ENCODE assay signal across 8 mouse cellular contexts in genomic region chr10:97436662-97437061, GRCm38 (mm10). TPM values are rescaled to one million over a fixed set of nuclear protein-coding genes. Genes with fewer than 3 reads are reported as not detected.
DNase-seq lines count a peak whose midpoint lies in the region; ATAC-seq lines count a peak whose summit lies in the region.
"Had no signal": no experiment of that assay in that cellular context is flagged by ENCODE, and none has a peak within 500 bp of the region (broad histone marks: within the 10 kb centered on the region; RNA-seq: fewer than 3 reads in every experiment).

No protein-coding gene starts in this region.

- no peaks in the 10 kb centered on the region for H3K36me3 ChIP-seq in liver, embryonic 11.5 days (ENCODE audit: control insufficient read depth, insufficient read depth, low read length)
- no peaks in the 10 kb centered on the region for H3K36me3 ChIP-seq in hindbrain, embryonic 14.5 days (replicated peaks; ENCODE audit: control insufficient read depth, insufficient read depth)
- H3K36me3 ChIP-seq: hindbrain, embryonic 15.5 days had no signal

- H3K4me1 ChIP-seq in liver, embryonic 11.5 days (replicated peaks; ENCODE audit: control insufficient read depth, insufficient read depth, low read length): no peaks in the 10 kb centered on the region
- no peaks in the 10 kb centered on the region for H3K4me1 ChIP-seq in hindbrain, embryonic 14.5 days (replicated peaks; ENCODE audit: control insufficient read depth, insufficient read depth, low read length)
- H3K4me1 ChIP-seq: hindbrain, embryonic 15.5 days had no signal

- peak; percentile 21 to 39 for DNase-seq in layer of hippocampus, adult 8-10 months (ENCODE audit: low spot score in 2 of 2)
- no peak for DNase-seq in layer of hippocampus, postnatal 14 days (ENCODE audit: low spot score in 2 of 2)
- peak; percentile 6 for DNase-seq in forelimb bud, embryonic 11.5 days (ENCODE audit: low read depth, low spot score)
- DNase-seq in left cerebral cortex, adult 9 months (ENCODE audit: low spot score in 2 of 2): peak; percentile 3 to 54
- DNase-seq in right cerebral cortex, postnatal 36 days (ENCODE audit: low spot score in 2 of 2): peak; percentile 36 to 40
- DNase-seq in liver, embryonic 11.5 days (ENCODE audit: low spot score): no peak
- no peak for DNase-seq in hindbrain, embryonic 14.5 days (ENCODE audit: low spot score)

- no peak overlapping the region for H3K9ac ChIP-seq in liver, embryonic 11.5 days (ENCODE audit: low read depth, low read length)
- no peak overlapping the region for H3K9ac ChIP-seq in hindbrain, embryonic 14.5 days
- H3K9ac ChIP-seq: hindbrain, embryonic 15.5 days had no signal

- ATAC-seq in liver, embryonic 11.5 days (replicated peaks; ENCODE audit: low FRiP score): no peak
- no peak for ATAC-seq in hindbrain, embryonic 14.5 days (ENCODE audit: low FRiP score)

- H3K4me3 ChIP-seq in liver, embryonic 11.5 days (ENCODE audit: low read depth, low read length): no peak overlapping the region
- no peak overlapping the region for H3K4me3 ChIP-seq in hindbrain, embryonic 14.5 days (replicated peaks; ENCODE audit: low read length)
- H3K4me3 ChIP-seq: hindbrain, embryonic 15.5 days had no signal

- H3K9me3 ChIP-seq in liver, embryonic 11.5 days (ENCODE audit: control insufficient read depth, low read length): no peaks in the 10 kb centered on the region
- no peaks in the 10 kb centered on the region for H3K9me3 ChIP-seq in hindbrain, embryonic 14.5 days (ENCODE audit: control insufficient read depth, low read length)
- H3K9me3 ChIP-seq: hindbrain, embryonic 15.5 days had no signal

- no peaks in the 10 kb centered on the region for H3K27me3 ChIP-seq in liver, embryonic 11.5 days (replicated peaks; ENCODE audit: control insufficient read depth, insufficient read depth, low read length)
- no peaks in the 10 kb centered on the region for H3K27me3 ChIP-seq in hindbrain, embryonic 14.5 days (ENCODE audit: control insufficient read depth, insufficient read depth, low read length)
- H3K27me3 ChIP-seq: hindbrain, embryonic 15.5 days had no signal

- 75% methylated on average over 5 of the region's 5 CpGs for WGBS in liver, embryonic 11.5 days
- 91% methylated on average over 5 of the region's 5 CpGs for WGBS in hindbrain, embryonic 14.5 days

- no peak overlapping the region for H3K27ac ChIP-seq in liver, embryonic 11.5 days (ENCODE audit: low read depth, low read length)
- no peak overlapping the region for H3K27ac ChIP-seq in hindbrain, embryonic 14.5 days
- H3K27ac ChIP-seq: hindbrain, embryonic 15.5 days had no signal

- no peak overlapping the region for H3K4me2 ChIP-seq in liver, embryonic 11.5 days
- H3K4me2 ChIP-seq in hindbrain, embryonic 14.5 days (replicated peaks): no peak overlapping the region
- H3K4me2 ChIP-seq: hindbrain, embryonic 15.5 days had no signal

RNA-seq across cellular contexts. Expression of gene Dcn, which starts 42.7 kb away (rescaled TPM):
- total RNA-seq in layer of hippocampus, adult 8-10 months (2022): 10 to 100 TPM; 60.2 to 71.0 (median 66.0) TPM
- total RNA-seq in layer of hippocampus, postnatal 14 days (2021): 10 to 100 TPM; 38.5 to 44.3 TPM
- 36.0 and 39.5 TPM in 2 replicates for polyA plus RNA-seq in liver, embryonic 11.5 days (2014; fragmentation: Nextera tagmentation; extraction: Ambion mirVana)
- 113 and 139 TPM in 2 replicates for polyA plus RNA-seq in hindbrain, embryonic 14.5 days (2014; fragmentation: Nextera tagmentation; extraction: Ambion mirVana)

Comparison
In these comparisons a context has a peak if more than half of its experiments do, and no peak if none do; other contexts are left out.
1. DNase-seq: peak in layer of hippocampus, adult 8-10 months (2 of 2), forelimb bud, embryonic 11.5 days (single experiment), left cerebral cortex, adult 9 months (2 of 2) and right cerebral cortex, postnatal 36 days (2 of 2); none in layer of hippocampus, postnatal 14 days (0 of 2), liver, embryonic 11.5 days (single experiment) and hindbrain, embryonic 14.5 days (single experiment).